Mouse (Mus musculus) cerebellum, adult (tissue): ENCODE results near the gene Afap1l2.

Experiments used
- ATAC-seq: cut with Nextera tagmentation; 2 replicates; pipeline ENCODE4 v1.9.2; 2017; ENCODE audit warnings: mild to moderate bottlenecking, moderate library complexity, mixed read lengths; ENCODE audit not compliant: insufficient number of reproducible peaks, low FRiP score, low TSS enrichment

The Afap1l2 gene

DNA sequence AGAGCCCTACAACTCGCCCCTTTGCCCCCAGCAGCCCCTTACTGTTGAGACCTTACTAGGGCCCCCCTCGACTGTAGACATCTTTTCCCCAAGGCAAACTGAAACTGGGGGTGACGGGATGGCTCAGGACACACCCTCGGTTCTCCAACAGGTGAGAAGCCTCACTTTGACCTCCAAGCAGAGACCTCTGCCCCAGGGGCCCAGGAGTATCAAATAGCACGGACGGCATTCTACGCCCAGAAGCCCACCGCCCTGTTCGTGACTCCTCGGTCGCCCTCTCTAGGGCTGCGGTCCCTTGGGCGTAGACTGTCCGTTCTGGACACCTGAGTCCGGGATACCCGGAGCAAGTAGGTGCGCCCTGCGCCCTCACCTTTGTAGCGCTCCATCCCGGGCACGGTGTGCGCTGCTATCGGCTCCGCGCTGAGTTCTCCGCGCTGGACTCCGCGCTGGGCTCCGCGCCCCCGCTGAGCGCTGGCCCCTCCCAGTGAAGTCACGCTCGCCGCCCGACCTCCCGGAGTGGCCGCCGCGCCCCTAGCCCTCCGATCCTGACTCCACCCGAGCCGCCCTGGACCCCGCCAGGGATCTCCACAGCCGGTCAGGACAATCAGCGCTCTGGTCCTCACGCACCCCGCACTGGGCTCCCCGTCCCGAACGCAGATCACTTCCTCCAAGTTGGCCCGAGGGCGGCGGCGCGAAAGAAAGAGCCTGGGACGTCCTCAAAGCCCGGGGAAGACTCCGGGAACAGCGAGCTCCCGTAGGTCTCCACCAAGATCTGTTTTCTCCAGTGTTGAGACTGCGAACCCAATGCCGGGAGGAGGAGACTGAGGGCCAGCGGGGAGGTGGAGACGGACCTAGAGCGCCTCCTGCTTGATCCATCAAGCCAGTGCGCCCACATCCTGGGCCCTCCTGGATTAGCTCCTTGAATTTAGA, at the start of gene Afap1l2:
Afap1l2 (minus strand) TSS at position 448 of the 930 bp plus-strand sequence.
- peak; percentile 65 for ATAC-seq

DNA sequence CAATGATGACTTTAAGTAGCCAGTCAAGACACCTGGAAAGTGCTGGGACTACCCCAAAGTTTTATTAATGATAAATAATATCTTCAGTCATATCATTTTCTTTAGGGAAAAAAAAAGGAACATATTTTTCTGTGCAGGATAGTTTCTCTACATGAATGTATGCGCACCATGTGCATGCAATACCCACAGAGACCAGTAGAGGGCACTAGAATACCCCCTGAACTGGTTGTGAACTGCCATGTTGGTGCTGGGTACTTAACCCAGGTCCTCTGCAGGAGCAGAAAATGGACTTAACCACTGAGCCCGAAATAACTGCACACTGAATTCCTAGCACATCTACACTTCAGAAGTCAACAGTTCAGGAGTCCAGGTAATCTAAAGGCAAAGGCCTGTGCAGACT, 49.5 kb upstream of the Afap1l2 start:
- no peak for ATAC-seq

DNA sequence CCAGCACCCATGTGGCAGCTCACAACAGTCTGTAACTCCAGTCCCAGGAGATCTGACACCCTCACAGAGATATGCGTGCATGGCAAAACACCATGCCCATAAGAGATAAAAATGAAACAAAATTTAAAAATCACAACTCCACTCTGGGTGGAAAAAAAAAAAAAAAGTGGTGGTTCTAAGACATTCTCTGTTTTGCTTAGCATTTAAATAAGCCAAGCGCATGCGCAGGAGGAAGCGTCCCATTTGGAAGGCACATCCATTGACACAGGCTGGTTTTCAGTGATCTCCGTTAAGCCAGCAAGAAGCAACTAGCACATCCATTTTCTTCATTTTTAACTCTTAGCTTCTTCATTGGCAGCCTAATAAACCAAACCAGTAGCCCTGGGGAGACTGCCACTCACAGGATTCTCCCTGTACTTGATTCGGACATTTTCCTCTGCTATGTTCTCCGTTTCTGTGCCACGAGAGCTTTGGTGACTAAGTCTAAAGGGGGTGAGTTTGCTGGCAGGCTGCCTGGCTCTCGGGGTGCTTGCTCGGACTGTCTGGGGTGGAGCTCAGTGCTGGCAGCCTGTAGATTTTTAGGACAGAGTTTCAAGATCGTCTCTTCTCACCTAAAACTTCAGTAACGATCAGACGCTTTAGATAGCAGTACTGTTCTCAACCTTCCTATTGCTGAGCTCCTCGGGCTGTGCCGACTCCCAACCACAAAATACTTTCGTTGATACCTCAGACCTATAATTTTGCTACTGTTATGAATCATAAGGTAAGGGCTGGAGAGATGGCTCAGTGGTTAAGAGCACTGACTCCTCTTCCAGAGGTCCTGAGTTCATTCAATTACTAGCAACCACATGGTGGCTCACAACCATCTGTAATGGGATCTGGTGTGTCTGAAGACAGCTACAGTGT, 47.4 kb upstream of the Afap1l2 start:
- ATAC-seq: no peak

DNA sequence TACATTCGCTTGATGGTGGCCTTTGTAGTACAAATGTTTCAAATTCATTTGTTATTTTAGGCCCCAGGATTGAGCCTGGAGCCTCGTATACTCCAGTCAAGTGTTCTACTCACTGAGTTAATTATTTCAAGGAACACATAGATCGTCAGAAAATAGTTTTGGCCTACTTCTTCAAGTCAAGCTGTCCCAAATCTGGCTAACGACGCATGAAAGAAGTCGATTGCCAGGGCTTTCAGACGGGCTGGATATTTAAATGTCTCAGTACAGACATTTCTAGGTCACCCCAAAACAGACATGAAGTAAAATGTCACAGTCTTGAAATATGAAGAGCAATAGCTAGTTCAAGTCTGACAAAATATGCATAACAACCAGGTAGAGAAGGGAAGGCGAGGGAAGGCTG, 44.9 kb upstream of the Afap1l2 start:
- ATAC-seq: no peak

DNA sequence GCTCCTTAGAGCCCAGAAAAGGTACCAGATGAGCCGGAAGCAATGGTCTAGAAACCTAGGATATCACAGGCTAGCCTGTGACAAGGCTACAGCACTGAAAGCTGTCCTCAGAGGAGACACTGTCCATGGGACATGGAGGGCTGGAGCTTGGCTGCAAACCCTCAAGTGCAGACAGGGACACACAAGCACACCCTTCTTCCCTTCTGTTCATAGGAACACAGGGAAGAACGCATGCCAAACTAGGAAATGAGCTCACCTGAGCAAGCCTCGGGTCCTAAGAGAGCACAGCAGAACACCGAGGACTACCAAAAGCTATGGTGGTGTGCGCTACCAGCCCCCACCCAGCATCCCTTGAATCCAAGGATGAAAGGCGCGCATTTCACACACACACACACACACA, 44.0 kb upstream of the Afap1l2 start:
- peak; percentile 56; the same call in 1 of the 2 replicates for ATAC-seq

DNA sequence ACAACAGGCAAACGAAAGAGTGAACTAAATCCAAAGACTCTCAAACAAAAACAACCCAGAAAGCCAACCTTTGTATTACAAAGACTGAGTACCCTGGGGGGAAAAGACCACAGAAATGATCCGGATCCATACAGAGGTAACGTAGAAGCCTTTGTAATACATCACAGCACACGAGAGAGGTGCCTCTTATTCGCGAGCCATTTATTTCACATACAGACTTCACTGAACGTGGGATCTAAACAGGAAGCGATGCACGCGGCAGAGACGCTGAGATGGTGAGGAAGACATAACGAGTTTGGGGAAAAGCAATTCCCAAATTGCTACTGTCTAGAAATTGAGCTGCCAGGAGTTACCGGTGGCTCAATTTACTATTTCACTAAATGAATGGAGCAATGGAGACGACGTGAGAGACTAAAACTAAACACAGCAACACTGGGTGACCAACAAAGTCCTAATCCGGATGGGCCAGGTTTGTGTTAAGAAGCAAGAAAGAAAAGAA, 41.6 kb upstream of the Afap1l2 start:
- no peak for ATAC-seq

DNA sequence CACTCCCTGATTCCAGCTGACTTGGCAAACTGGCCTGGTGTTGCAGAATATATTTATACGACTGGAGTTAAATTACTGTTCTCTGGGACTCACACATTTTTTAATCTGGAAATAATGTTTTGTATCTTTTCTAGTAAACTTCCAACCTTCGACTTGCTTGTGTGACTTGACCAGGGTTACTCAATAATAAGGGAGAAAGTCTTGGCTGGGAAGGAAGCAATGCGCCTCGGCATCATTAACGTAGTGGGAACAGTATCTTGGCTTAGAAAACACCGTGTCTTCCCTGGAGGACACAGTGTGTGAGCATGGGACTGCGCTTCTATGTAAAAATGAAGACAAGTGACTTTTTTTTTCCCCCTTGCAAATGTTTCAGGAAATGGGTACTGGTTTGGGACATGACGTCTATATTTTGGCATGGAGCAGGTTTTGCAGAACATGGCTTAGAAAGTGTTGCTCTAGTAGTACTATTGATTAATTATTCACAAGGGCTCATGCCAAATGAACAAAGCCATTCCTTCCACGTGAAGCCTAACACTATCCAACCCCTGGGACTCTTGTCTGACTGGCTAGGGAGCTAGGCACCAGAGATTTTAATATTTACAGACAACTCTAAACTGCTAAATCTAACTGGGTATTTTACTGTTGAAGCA, 39.8 kb upstream of the Afap1l2 start:
- no peak for ATAC-seq

DNA sequence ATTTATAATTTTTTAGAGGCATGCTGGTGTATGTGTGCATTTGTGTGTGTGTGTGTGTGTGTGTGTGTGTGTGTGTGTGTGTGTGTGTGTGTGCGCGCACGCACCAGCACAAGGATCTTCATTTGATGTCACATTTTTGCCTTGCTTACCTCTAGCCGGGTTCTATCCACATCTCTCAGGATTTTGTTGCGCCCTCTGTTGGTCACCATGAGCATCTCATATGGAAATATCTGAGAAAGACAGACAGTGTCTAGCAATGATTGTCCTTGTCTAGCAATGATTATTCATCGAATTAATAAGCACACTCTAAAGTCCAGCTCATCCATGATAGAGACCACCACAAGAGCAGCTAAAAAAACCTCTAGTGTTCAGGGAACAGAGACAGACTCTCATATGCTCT, 31.2 kb upstream of the Afap1l2 start:
- ATAC-seq: no peak

DNA sequence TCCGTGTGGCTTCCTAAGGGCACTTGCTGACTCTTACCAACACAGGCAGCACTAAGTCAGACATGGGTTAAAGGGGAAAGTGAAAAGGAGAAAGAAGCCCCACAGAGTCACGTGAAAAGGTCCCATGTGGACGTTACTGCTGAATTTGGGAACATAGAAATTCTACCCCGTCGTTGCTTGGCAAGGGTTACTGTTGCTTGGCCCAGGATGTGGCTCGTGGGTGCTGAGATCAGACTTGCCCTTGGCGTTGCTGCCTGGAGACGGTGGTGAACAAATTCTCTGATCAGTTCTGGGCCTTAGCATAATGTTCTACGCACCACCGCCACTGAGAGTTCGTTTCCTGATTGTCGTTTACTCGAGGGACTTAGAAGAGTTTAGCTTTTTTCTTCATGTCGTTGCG, 28.8 kb upstream of the Afap1l2 start:
- ATAC-seq: no peak

DNA sequence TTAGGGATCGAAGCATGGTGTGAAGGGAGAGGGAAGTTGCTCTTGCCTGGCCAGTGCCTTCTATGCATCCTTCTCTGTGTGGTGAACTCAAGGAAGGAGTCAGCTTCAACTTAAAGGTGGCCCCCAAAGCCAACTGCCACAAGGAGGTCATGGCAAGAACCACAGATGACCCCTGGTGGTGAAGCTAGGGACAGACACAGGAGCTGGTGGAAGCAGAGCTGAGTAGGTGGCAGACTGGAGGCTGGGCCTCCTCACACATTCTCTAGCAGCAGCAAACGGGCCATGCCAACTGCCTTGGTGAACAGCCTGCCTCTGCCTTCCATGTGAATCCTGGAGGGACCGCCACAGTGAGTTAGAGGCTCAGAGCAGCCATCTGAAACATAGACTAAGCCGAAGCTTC, 23.6 kb upstream of the Afap1l2 start:
- no peak for ATAC-seq

DNA sequence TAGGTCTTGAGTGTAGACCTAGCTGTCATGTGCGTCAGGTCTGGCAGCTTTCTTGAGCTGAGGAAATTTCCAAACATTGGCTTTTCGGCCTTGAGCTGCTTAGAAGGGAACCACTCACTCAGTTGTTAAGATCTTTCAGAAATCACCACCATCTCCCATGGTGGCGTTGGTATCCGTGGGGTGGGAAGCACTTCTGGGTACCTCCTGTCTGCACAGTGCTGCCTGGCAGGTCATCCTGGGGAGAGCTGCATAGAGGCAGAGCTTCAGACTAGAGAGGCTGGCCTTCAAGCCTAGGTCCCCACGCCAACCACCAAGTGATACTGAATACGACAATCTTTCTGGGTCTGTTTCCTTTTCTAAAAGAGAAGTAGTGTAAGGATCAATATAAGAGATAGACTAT, 21.4 kb upstream of the Afap1l2 start:
- no peak for ATAC-seq

DNA sequence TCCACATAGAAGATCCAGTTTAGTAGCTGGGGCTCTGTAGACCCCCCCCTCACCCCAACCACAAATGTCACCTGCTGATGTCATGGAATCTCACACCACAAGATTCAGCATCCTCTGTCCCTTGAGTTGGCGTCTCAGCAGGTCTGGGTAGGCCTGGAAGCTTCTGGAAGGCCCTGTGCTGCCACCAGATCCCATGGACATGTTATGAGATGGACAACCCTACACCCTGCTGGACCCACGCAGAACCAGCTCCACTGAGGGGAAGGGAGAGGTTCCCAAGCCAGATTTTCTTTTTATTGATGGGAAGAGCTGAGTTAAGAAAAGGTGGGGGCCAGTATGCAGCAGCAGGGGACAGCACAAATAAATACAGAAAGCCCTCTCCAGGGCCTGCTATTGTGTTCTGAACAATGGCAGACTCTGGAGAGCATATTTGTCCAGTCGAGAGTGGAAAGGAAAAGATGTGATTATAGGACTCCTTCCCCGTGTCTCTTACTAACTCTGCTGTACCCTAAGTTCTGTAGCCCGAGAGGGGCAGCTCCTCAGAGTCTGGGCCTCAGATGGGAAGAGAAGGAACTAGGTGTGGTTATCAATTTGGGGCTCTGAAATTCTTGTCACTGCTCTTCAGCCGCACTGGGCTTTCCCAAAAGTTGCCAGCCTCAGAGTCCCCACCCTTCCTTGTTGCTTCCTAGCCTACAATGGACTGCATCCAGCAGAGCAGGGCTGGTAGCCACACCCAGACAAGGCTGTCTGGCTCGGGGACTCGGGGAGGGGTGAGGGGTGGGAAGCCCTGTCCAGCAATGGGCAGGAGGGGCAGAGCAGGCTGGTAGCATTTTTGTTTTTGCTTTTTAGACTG, 20.5 kb upstream of the Afap1l2 start:
- no peak for ATAC-seq

DNA sequence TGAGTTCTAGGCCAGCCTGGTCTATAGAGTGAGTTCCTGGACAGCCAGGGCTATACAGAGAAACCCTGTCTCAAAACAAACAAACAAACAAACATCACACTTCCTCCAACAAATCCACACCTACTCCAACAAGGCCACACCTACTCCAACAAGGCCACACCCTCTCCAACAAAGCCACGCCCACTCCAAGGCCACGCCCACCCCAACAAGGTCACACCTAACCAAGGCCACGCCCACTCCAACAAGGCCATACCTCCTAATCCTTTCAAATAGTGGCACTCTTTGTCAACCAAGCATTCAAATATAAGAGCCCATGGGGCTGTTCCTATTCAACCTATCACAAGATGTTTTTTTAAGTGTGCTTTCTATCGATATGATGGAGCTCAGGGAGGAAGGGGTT, 18.5 kb upstream of the Afap1l2 start:
- ATAC-seq: no peak

DNA sequence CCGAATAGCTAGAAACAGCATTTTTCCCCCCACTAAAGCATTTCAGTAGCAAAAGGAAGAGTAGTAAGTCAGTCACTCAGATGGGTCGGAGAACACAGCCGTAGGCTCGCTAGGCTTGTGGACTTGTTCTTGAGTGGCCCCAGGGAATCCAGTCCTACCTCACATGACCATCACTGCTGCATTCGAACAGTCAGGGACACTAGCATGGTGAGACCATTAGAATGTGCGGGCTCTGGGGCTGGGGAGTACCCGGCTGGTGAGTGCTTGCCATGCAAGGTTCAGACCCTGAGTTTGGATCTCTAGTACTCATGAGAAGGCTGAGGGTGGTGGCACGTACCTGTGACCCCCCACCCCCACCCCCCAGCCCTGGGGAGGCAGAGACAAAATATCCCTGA, 9.8 kb upstream of the Afap1l2 start:
- ATAC-seq: no peak

DNA sequence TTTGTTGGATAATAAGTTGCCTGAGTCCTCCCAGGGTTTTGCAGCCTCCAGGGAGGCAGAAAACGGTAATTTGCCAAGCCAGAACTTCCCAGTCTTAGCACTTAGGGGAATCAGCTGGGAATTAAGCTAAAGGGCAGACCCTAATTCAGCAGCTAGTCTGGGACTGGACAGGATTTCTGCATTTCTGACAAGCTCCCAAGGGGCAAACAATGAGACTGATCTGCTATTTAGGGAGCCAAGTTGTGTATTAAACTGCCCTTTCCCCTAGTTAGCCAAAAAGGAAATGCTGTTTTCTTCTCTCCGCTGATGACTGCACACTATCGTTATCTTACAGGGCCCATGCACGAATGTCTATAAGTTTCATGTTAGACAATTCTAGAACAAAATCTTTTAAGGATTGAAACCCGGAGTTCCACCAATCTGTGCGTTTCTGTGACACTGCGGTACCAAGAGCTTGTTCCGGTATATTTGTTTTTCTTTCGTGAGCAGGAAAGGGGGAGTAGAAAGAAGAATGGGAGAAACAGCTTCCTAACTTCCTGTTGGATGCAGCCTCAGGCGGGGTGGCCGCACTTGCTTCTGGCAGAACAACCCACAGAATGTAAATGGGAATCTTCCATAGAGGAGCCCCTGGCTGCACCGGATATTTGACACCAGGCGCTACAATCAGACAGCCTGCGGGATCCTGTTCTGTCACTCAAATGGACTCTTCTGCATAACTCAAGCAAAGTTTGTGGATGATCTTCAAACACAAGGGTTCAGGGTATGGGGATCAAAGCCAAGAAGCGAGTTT, 9.2 kb upstream of the Afap1l2 start:
- no peak for ATAC-seq

DNA sequence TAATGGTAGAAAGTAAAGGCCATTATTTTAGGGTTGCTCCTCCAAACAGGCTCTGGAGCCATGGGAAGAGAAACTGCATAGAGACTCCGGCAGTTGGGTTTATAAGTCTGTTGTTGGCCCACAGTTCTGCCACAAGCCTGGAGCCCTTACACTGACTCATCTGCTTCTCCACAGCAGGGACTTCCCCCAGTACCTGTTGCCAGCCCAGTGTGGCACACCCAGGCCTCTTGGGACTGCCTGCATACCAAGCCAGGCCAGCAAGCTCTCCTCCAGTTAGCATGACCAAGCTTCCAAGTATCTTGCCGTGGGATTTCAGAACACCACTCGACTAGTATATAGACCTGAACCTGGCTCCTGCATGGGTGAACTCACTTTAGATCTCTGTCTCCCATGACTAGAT, 6.8 kb upstream of the Afap1l2 start:
- ATAC-seq: no peak

DNA sequence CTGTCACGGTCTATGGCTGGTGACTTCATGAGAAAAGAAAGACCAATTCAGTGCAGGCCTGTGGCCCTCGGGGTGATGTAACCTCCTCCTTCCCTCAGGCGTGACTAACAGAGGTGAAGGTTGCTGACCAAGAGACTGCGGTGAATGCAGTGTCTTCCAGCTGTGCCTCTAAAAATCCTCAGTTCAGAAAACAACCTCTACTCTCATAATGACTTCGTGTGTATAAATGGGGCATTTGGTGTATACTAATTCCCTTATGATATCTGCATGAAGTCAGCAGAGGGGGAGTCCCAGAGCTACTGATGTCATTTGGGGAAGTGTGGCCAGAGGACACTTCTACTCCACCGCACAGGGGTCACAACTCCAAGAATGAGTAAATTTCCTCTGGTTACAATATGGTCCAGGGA, 5.2 kb upstream of the Afap1l2 start:
- ATAC-seq: no peak

DNA sequence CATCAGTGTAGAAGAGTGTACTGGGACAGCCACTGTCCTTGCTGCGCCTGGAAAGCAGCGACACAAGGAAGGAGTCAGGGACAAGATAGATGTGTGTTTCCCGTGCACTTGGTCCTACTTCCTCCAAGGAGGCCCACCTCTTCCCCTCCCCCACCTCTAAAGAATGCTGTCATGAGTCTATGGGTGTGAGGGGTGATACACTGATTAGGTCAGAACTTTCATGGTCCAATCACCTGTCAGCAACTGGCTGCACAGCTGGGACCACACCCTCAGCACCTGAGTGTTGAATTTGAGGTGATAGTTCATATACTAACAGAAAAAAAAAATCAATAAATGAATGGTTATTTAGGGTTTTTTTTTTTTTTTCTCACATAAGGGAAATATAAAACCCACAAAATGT, 4.0 kb upstream of the Afap1l2 start:
- ATAC-seq: no peak

DNA sequence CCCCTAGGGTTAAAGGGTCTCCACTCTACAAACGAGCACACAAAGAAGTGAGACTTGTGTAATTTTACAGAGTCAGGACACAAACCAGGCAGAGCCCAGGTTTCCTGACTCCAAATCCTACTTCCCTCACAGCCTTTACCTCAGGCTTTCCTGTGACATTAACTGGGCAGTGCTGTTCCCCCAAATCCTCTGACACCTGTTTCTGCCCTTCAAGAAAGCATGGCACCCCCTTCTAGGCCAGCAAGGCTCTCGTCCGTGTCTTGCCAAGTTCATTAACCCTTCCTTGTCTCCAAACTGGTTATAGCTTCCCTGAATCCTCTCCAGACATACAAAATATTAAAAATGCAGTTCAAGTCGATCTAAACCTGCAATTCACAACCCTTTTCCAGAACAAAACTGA, 2.0 kb upstream of the Afap1l2 start:
- ATAC-seq: no peak
